Mouse (Mus musculus): ENCODE data around the gene Psat1. TPM values are rescaled to one million over a fixed set of nuclear protein-coding genes. Genes with fewer than 3 reads are reported as not detected.

The Psat1 gene
- polyA plus RNA-seq (2014; fragmentation: Nextera tagmentation; extraction: Ambion mirVana): 61.0 and 78.5 TPM in 2 replicates

DNA sequence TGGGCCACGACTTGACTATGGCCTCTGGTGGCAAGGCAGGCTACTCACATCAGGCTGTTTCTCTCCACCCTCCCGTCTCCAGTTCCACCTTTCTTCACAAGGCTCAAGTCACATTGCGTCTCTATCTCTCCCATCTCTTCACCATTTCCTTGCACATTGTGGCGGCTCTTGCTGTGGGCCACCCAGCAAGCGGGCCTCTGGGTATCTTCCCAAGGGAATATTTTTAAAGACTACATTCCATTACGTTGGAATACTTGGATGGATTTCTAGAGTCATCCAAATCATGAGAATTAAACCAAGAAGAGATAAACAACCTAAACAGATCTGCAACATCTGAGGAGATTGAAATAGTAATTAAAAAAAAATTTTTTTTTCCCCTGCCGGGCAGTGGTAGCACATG is at the start of gene Psat1:
Psat1 (minus strand) TSS at position 101 of the 400 bp plus-strand sequence.
- ATAC-seq (ENCODE audit: insufficient number of reproducible peaks, insufficient read depth, low FRiP score, low read depth): no peak
- H3K4me1 ChIP-seq (ENCODE audit: control insufficient read depth in 2 of 2, insufficient read depth in 2 of 2, low read length in 2 of 2): no peaks in the 10 kb centered on the region
- no peaks in the 10 kb centered on the region for H3K27me3 ChIP-seq (ENCODE audit: control insufficient read depth, insufficient read depth, low read length)
- 79% methylated on average over 7 of the region's 7 CpGs for WGBS
- H3K36me3 ChIP-seq (ENCODE audit: control insufficient read depth, insufficient read depth, low read length): no peaks in the 10 kb centered on the region
- H3K27ac ChIP-seq (replicated peaks in 1 of 2; ENCODE audit: control insufficient read depth in 1 of 2, insufficient read depth in 1 of 2, low read depth in 2 of 2, low read length in 2 of 2): no peak within 1 kb of the TSS
- H3K9me3 ChIP-seq (ENCODE audit: control insufficient read depth, low read length): no peaks in the 10 kb centered on the region
- no peak within 1 kb of the TSS for H3K9ac ChIP-seq (ENCODE audit: low read length)
- no peak within 1 kb of the TSS for H3K4me3 ChIP-seq (ENCODE audit: control insufficient read depth in 1 of 2, insufficient read depth in 1 of 2, low read depth in 1 of 2, low read length in 2 of 2)
- H3K4me2 ChIP-seq (ENCODE audit: low read length): no peak within 1 kb of the TSS

- 78% methylated on average over 1 of the region's 1 CpGs for WGBS
Measured at GRCm38 (mm10) chr19:15990102-15990501, 43.0 kb upstream of the Psat1 start.

DNA sequence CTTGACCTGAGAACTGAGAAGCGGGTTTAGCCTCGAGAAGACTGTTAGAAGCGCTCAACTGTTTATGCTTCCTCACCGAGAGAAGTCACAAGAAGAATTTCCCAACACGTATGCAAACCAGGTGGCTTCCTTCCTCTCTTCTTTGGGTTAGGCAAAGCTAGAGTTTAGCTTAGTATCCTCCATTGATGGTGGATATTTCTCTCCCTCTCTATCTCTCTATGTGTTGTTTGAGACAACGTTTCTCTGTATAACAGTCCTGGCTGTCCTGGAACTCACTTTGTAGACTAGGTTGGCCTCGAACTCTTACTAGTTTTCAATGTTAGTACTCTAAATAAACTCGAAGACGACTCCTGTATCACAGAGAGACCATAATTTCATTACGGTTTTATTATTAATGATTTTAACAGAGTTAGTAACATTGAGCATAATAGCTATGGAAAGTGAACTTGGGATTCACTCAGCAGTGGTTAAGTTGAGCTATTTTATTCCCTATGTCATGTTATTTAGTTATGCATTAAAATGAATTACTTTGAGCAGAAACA is 38.1 kb upstream of the Psat1 start:
- peak overlapping the region; percentile 93 for H3K4me2 ChIP-seq (ENCODE audit: low read length)
- peaks cover 7% of the 10 kb centered on the region; the same call in 1 of the 2 replicates for H3K36me3 ChIP-seq (ENCODE audit: control insufficient read depth, insufficient read depth, low read length)
- H3K4me1 ChIP-seq (ENCODE audit: control insufficient read depth in 2 of 2, insufficient read depth in 2 of 2, low read length in 2 of 2): peaks cover 2 to 7% of the 10 kb centered on the region in 2 experiments; a peak in 1 of 4 replicates
- WGBS: 26% methylated on average over 10 of the region's 10 CpGs
- peak overlapping the region; percentile 74 to 84 for H3K4me3 ChIP-seq (ENCODE audit: control insufficient read depth in 1 of 2, insufficient read depth in 1 of 2, low read depth in 1 of 2, low read length in 2 of 2)
- H3K27ac ChIP-seq (replicated peaks in 1 of 2; ENCODE audit: control insufficient read depth in 1 of 2, insufficient read depth in 1 of 2, low read depth in 2 of 2, low read length in 2 of 2): 0 out of 4 replicates have a peak overlapping the region, but pooled peaks of 1 of the 2 experiments have one; percentile 77
- peak overlapping the region; percentile 81 for H3K9ac ChIP-seq (ENCODE audit: low read length)
- H3K9me3 ChIP-seq (ENCODE audit: control insufficient read depth, low read length): no peaks in the 10 kb centered on the region
- no peak for ATAC-seq (ENCODE audit: insufficient number of reproducible peaks, insufficient read depth, low FRiP score, low read depth)
- no peaks in the 10 kb centered on the region for H3K27me3 ChIP-seq (ENCODE audit: control insufficient read depth, insufficient read depth, low read length)

More at GRCm38 (mm10) chr19:15990102-15990501, 43.0 kb upstream of the Psat1 start:
- Histone ChIP-seq H3K27ac (replicated peaks in 1 of 2; ENCODE audit: control insufficient read depth in 1 of 2, insufficient read depth in 1 of 2, low read depth in 2 of 2, low read length in 2 of 2) (no peak overlapping the region), H3K9ac (ENCODE audit: low read length) (no peak overlapping the region), H3K4me2 (ENCODE audit: low read length) (no peak overlapping the region), H3K27me3 (ENCODE audit: control insufficient read depth, insufficient read depth, low read length) (no peaks in the 10 kb centered on the region), H3K4me3 (ENCODE audit: control insufficient read depth in 1 of 2, insufficient read depth in 1 of 2, low read depth in 1 of 2, low read length in 2 of 2) (no peak overlapping the region), H3K9me3 (ENCODE audit: control insufficient read depth, low read length) (no peaks in the 10 kb centered on the region), H3K36me3 (ENCODE audit: control insufficient read depth, insufficient read depth, low read length) (no peaks in the 10 kb centered on the region), H3K4me1 (ENCODE audit: control insufficient read depth in 2 of 2, insufficient read depth in 2 of 2, low read length in 2 of 2) (no peaks in the 10 kb centered on the region)
- ATAC-seq (ENCODE audit: insufficient number of reproducible peaks, insufficient read depth, low FRiP score, low read depth): no peak

DNA sequence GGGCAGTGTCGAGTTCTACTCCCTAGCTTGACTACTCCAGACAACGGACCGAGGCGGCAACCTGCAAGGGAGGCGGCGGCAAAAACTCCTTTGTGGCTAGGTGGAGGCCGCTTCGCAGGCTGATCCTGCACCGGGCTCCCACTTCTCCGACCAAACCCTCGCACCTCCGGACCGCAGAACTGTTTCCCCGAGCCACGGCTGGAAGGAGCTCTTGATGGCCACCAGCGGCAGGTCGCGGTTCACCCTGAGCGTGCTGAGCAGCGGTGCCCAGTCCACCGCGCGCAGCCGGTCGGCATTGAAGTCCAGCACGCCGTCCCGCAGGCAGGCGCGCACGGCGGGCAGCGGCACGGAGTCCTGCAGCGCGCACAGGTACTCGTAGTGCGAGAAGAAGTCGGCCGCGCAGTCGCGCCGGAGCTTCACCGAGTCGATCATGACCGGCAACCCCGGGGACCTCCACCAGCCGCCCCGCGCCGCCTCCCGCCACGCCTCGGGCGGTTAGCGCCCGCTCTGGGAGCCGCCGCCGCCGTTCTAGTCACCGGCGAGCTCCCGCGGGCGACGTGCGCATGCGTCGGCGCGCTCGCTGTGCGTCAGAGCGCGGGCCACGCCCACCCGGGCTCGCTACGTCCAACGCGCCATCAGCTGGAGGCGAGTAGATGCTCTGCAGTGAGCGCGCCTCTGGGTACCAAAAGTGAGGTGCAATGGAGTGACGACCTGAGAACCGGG is 37.5 kb upstream of the Psat1 start, which contains the start of gene Cep78:
Cep78 (minus strand) TSS at position 541 of the 723 bp plus-strand sequence.
- H3K27ac ChIP-seq (replicated peaks in 1 of 2; ENCODE audit: control insufficient read depth in 1 of 2, insufficient read depth in 1 of 2, low read depth in 2 of 2, low read length in 2 of 2): peak within 1 kb of the TSS; percentile 42 to 77
- peak within 1 kb of the TSS; percentile 74 to 84 for H3K4me3 ChIP-seq (ENCODE audit: control insufficient read depth in 1 of 2, insufficient read depth in 1 of 2, low read depth in 1 of 2, low read length in 2 of 2)
- H3K27me3 ChIP-seq (ENCODE audit: control insufficient read depth, insufficient read depth, low read length): no peaks in the 10 kb centered on the region
- H3K9me3 ChIP-seq (ENCODE audit: control insufficient read depth, low read length): no peaks in the 10 kb centered on the region
- peak within 1 kb of the TSS; percentile 93 for H3K4me2 ChIP-seq (ENCODE audit: low read length)
- H3K36me3 ChIP-seq (ENCODE audit: control insufficient read depth, insufficient read depth, low read length): peaks cover 13% of the 10 kb centered on the region
- peak; percentile 90 for ATAC-seq (ENCODE audit: insufficient number of reproducible peaks, insufficient read depth, low FRiP score, low read depth)
- under 1% methylated on average over 87 of the region's 88 CpGs for WGBS
- H3K9ac ChIP-seq (ENCODE audit: low read length): peak within 1 kb of the TSS; percentile 81
- H3K4me1 ChIP-seq (ENCODE audit: control insufficient read depth in 2 of 2, insufficient read depth in 2 of 2, low read length in 2 of 2): peaks cover 2 to 7% of the 10 kb centered on the region in 2 experiments; a peak in 1 of 4 replicates

- 55% methylated on average over 15 of the region's 15 CpGs for WGBS
- H3K9ac ChIP-seq (ENCODE audit: low read length): peak overlapping the region; percentile 81
Measured at GRCm38 (mm10) chr19:15983739-15984344, 36.7 kb upstream of the Psat1 start.

GRCm38 (mm10) chr19:15982926-15983738 is 36.0 kb upstream of the Psat1 start:
- Histone ChIP-seq H3K9me3 (ENCODE audit: control insufficient read depth, low read length) (no peaks in the 10 kb centered on the region), H3K27me3 (ENCODE audit: control insufficient read depth, insufficient read depth, low read length) (no peaks in the 10 kb centered on the region), H3K4me1 (ENCODE audit: control insufficient read depth in 2 of 2, insufficient read depth in 2 of 2, low read length in 2 of 2) (peaks cover 2 to 7% of the 10 kb centered on the region in 2 experiments; a peak in 1 of 4 replicates), H3K36me3 (ENCODE audit: control insufficient read depth, insufficient read depth, low read length) (peaks cover 19% of the 10 kb centered on the region), H3K4me3 (ENCODE audit: control insufficient read depth in 1 of 2, insufficient read depth in 1 of 2, low read depth in 1 of 2, low read length in 2 of 2) (no peak overlapping the region), H3K9ac (ENCODE audit: low read length) (no peak overlapping the region), H3K4me2 (ENCODE audit: low read length) (no peak overlapping the region), H3K27ac (replicated peaks in 1 of 2; ENCODE audit: control insufficient read depth in 1 of 2, insufficient read depth in 1 of 2, low read depth in 2 of 2, low read length in 2 of 2) (no peak overlapping the region)
- ATAC-seq (ENCODE audit: insufficient number of reproducible peaks, insufficient read depth, low FRiP score, low read depth): no peak
- WGBS: 66% methylated on average over 9 of the region's 10 CpGs

More at GRCm38 (mm10) chr19:15983739-15984344, 36.7 kb upstream of the Psat1 start:
- Histone ChIP-seq H3K27me3 (ENCODE audit: control insufficient read depth, insufficient read depth, low read length) (no peaks in the 10 kb centered on the region), H3K27ac (replicated peaks in 1 of 2; ENCODE audit: control insufficient read depth in 1 of 2, insufficient read depth in 1 of 2, low read depth in 2 of 2, low read length in 2 of 2) (peak overlapping the region in 1 of 2 experiments; percentile 77; a peak in 1 of 4 replicates), H3K36me3 (ENCODE audit: control insufficient read depth, insufficient read depth, low read length) (peaks cover 14% of the 10 kb centered on the region), H3K4me3 (ENCODE audit: control insufficient read depth in 1 of 2, insufficient read depth in 1 of 2, low read depth in 1 of 2, low read length in 2 of 2) (peak overlapping the region; percentile 74 to 84), H3K4me2 (ENCODE audit: low read length) (peak overlapping the region; percentile 93), H3K9me3 (ENCODE audit: control insufficient read depth, low read length) (no peaks in the 10 kb centered on the region), H3K4me1 (ENCODE audit: control insufficient read depth in 2 of 2, insufficient read depth in 2 of 2, low read length in 2 of 2) (peaks cover 2 to 7% of the 10 kb centered on the region in 2 experiments; a peak in 1 of 4 replicates)
- ATAC-seq (ENCODE audit: insufficient number of reproducible peaks, insufficient read depth, low FRiP score, low read depth): no peak

DNA sequence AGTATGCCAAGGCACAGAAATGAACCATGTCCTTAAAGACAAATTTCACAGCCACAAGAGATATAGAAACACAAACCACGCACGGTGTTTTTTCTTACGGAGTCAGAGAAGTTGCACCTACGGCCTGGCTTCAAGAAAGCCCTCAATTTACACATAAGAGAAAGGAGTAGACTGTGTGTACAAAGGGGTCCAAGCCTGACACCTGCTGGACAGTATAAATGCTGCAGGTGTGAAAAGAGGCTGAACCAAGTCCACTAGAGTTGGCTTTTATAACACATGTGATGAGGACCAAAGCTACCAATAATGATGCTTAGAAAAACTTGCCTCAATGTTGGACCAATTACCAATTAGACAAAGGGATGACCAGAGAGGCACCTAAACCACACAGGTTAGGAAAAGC is 34.7 kb upstream of the Psat1 start:
- no peaks in the 10 kb centered on the region for H3K27me3 ChIP-seq (ENCODE audit: control insufficient read depth, insufficient read depth, low read length)
- no peak overlapping the region for H3K4me2 ChIP-seq (ENCODE audit: low read length)
- no peak overlapping the region for H3K4me3 ChIP-seq (ENCODE audit: control insufficient read depth in 1 of 2, insufficient read depth in 1 of 2, low read depth in 1 of 2, low read length in 2 of 2)
- peaks cover 30% of the 10 kb centered on the region for H3K36me3 ChIP-seq (ENCODE audit: control insufficient read depth, insufficient read depth, low read length)
- no peaks in the 10 kb centered on the region for H3K9me3 ChIP-seq (ENCODE audit: control insufficient read depth, low read length)
- H3K27ac ChIP-seq (replicated peaks in 1 of 2; ENCODE audit: control insufficient read depth in 1 of 2, insufficient read depth in 1 of 2, low read depth in 2 of 2, low read length in 2 of 2): no peak overlapping the region
- peaks cover 2 to 7% of the 10 kb centered on the region in 2 experiments; a peak in 1 of 4 replicates for H3K4me1 ChIP-seq (ENCODE audit: control insufficient read depth in 2 of 2, insufficient read depth in 2 of 2, low read length in 2 of 2)
- 61% methylated on average over 4 of the region's 4 CpGs for WGBS
- ATAC-seq (ENCODE audit: insufficient number of reproducible peaks, insufficient read depth, low FRiP score, low read depth): no peak
- H3K9ac ChIP-seq (ENCODE audit: low read length): no peak overlapping the region
